Mouse (Mus musculus) heart, postnatal 25 days (tissue): ENCODE data around the gene Polr3k. TPM values are rescaled to one million over a fixed set of nuclear protein-coding genes. Genes with fewer than 3 reads are reported as not detected.

Experiments
- DNase-seq: peaks from one replicate; pipeline ENCODE4 v3.0.0; 2022; ENCODE audit warnings: low spot score
- intact Hi-C: fragments of 180-260 bp; cut with DNase I; formaldehyde crosslinking; loops from one replicate; pipeline ENCODE4 v1.15.1; 2025
- total RNA-seq, 2 experiments: library from RNA; stranded (reverse); gene quantifications; 2 replicates each; pipeline ENCODE4 v1.2.3; 2021

Gene Polr3k
- total RNA-seq: 10 to 100 TPM; 11.3 to 11.9 TPM

GRCm38 (mm10) chr2:181863791-181864535 is at the start of gene Polr3k:
Polr3k (plus strand) TSS chr2:181864337.
- peak; percentile 89 for DNase-seq
- intact Hi-C loops: loop anchor here (2.0 to 10.0 kb wide), 2 partner anchors 141 to 239 kb away; no protein-coding TSS in a partner anchor

GRCm38 (mm10) chr2:181829032-181829650 is 35.0 kb upstream of the Polr3k start:
- intact Hi-C loops: no loop called here
- no peak for DNase-seq

- intact Hi-C loops: loop anchor here (10.0 kb wide), 1 partner anchor 1118 kb away; the partner anchor contains the start of gene Gid8
- no peak for DNase-seq
Measured at GRCm38 (mm10) chr2:181832745-181833144, 31.4 kb upstream of the Polr3k start.

GRCm38 (mm10) chr2:181837372-181838292 is 26.5 kb upstream of the Polr3k start, which contains the start of gene Pcmtd2:
Pcmtd2 (plus strand) TSS chr2:181837854.
- intact Hi-C loops: loop anchor here (1.0 to 10.0 kb wide), 2 partner anchors 115 to 1123 kb away; partner anchors contain the start of gene Gid8
- DNase-seq: peak; percentile 87

- DNase-seq: no peak
- intact Hi-C loops: loop anchor here (1.0 to 10.0 kb wide), 2 partner anchors 116 to 1123 kb away; partner anchors contain the start of gene Gid8
Measured at GRCm38 (mm10) chr2:181838293-181838680, 25.9 kb upstream of the Polr3k start.

- intact Hi-C loops: no loop called here
- no peak for DNase-seq
Measured at GRCm38 (mm10) chr2:181845709-181846394, 18.3 kb upstream of the Polr3k start.

- no peak for DNase-seq
- intact Hi-C loops: loop anchor here (2.0 to 10.0 kb wide), 2 partner anchors 142 to 240 kb away; no protein-coding TSS in a partner anchor
Measured at GRCm38 (mm10) chr2:181864536-181864860, 361 bp downstream of the Polr3k start.

- intact Hi-C loops: loop anchor here (10.0 kb wide), 1 partner anchor 242 kb away; no protein-coding TSS in a partner anchor
- DNase-seq: peak; percentile 4
Measured at GRCm38 (mm10) chr2:181866931-181867330, 2.8 kb downstream of the Polr3k start.

GRCm38 (mm10) chr2:181871039-181871438 is 6.9 kb downstream of the Polr3k start:
- DNase-seq: no peak
- intact Hi-C loops: no loop called here

GRCm38 (mm10) chr2:181878903-181879302 is 14.8 kb downstream of the Polr3k start:
- no peak for DNase-seq
- intact Hi-C loops: no loop called here

- intact Hi-C loops: no loop called here
- no peak for DNase-seq
Measured at GRCm38 (mm10) chr2:181883022-181883749, 19.0 kb downstream of the Polr3k start.

- DNase-seq: no peak
- intact Hi-C loops: no loop called here
Measured at GRCm38 (mm10) chr2:181917861-181918260, 53.7 kb downstream of the Polr3k start.

- intact Hi-C loops: no loop called here
- DNase-seq: no peak
Measured at GRCm38 (mm10) chr2:181918501-181918900, 54.4 kb downstream of the Polr3k start.

Other genes with a start within 250 kb of the Polr3k start
- gene Gm29797, start 207.3 kb upstream of the Polr3k start, total RNA-seq: not detected
- 10 to 100 TPM; 40.2 to 56.9 TPM for gene Sox18, start 192.7 kb upstream of the Polr3k start, total RNA-seq
- gene Tcea2, start 184.0 kb upstream of the Polr3k start, total RNA-seq: 1 to 10 TPM; 5.8 to 6.4 TPM
- 1 to 10 TPM; 5.8 to 7.7 TPM for gene Rgs19, start 170.4 kb upstream of the Polr3k start, total RNA-seq
- not detected for gene Lkaaear1, start 165.9 kb upstream of the Polr3k start, total RNA-seq
- gene Oprl1, start 149.3 kb upstream of the Polr3k start, total RNA-seq: not detected
- not detected for gene Myt1, start 101.0 kb upstream of the Polr3k start, total RNA-seq
- gene Pcmtd2, start 26.5 kb upstream of the Polr3k start, total RNA-seq: 10 to 100 TPM; 47.1 to 58.6 TPM
- gene Gm14496, start 126.8 kb downstream of the Polr3k start, total RNA-seq: not detected